Comparison of ENCODE assay signal across 12 mouse cellular contexts in genomic region chr1:167290263-167290592, GRCm38 (mm10). TPM values are rescaled to one million over a fixed set of nuclear protein-coding genes. Genes with fewer than 3 reads are reported as not detected.
A peak's percentile ranks its signal among the peaks of the same experiment; 100 is the strongest.
DNase-seq lines count a peak whose midpoint lies in the region; ATAC-seq lines count a peak whose summit lies in the region.
"Had no signal": no experiment of that assay in that cellular context is flagged by ENCODE, and none has a peak within 500 bp of the region (broad histone marks: within the 10 kb centered on the region; RNA-seq: fewer than 3 reads in every experiment).

No protein-coding gene starts in this region.

- peak overlapping the region; percentile 61; the same call in 1 of the 2 replicates for H3K4me2 ChIP-seq in liver, embryonic 12.5 days
- no peak overlapping the region for H3K4me2 ChIP-seq in liver, embryonic 11.5 days
- H3K4me2 ChIP-seq in embryonic facial prominence, embryonic 14.5 days (ENCODE audit: low read depth, low read length) = peak overlapping the region; percentile 0; the same call in 1 of the 2 replicates
- H3K4me2 ChIP-seq in limb, embryonic 11.5 days (ENCODE audit: low read depth, severe bottlenecking) = peak overlapping the region; percentile 7; the same call in 1 of the 2 replicates
- peak overlapping the region; percentile 16; the same call in 1 of the 2 replicates for H3K4me2 ChIP-seq in stomach, embryonic 15.5 days
- H3K4me2 ChIP-seq: lung, embryonic 15.5 days had no signal

- H3K27ac ChIP-seq in liver, embryonic 12.5 days = 0 out of 2 replicates have a peak overlapping the region, but pooled peaks have one; percentile 90
- H3K27ac ChIP-seq in liver, embryonic 11.5 days (ENCODE audit: low read depth, low read length) = no peak overlapping the region
- H3K27ac ChIP-seq in embryonic facial prominence, embryonic 14.5 days (replicated peaks; ENCODE audit: low read depth, low read length) = no peak overlapping the region
- H3K27ac ChIP-seq in limb, embryonic 11.5 days (replicated peaks; ENCODE audit: low read depth, low read length) = no peak overlapping the region
- no peak overlapping the region for H3K27ac ChIP-seq in stomach, embryonic 15.5 days
- H3K27ac ChIP-seq: lung, embryonic 15.5 days had no signal

- no peaks in the 10 kb centered on the region for H3K36me3 ChIP-seq in liver, embryonic 12.5 days
- no peaks in the 10 kb centered on the region for H3K36me3 ChIP-seq in liver, embryonic 11.5 days (ENCODE audit: control insufficient read depth, insufficient read depth, low read length)
- no peaks in the 10 kb centered on the region for H3K36me3 ChIP-seq in embryonic facial prominence, embryonic 14.5 days (ENCODE audit: control insufficient read depth, insufficient read depth, low read length)
- no peaks in the 10 kb centered on the region for H3K36me3 ChIP-seq in limb, embryonic 11.5 days (ENCODE audit: control insufficient read depth, insufficient read depth, low read length)
- no peaks in the 10 kb centered on the region for H3K36me3 ChIP-seq in stomach, embryonic 15.5 days
- H3K36me3 ChIP-seq: lung, embryonic 15.5 days had no signal

- WGBS in liver, embryonic 12.5 days (ENCODE audit: insufficient replicate concordance) = 36% methylated on average over 6 of the region's 6 CpGs
- WGBS in liver, embryonic 11.5 days = 34% methylated on average over 6 of the region's 6 CpGs
- 28% methylated on average over 6 of the region's 6 CpGs for WGBS in embryonic facial prominence, embryonic 14.5 days
- 27% methylated on average over 6 of the region's 6 CpGs for WGBS in limb, embryonic 11.5 days
- 28% methylated on average over 6 of the region's 6 CpGs for WGBS in stomach, embryonic 15.5 days

- peaks cover 28% of the 10 kb centered on the region for H3K27me3 ChIP-seq in liver, embryonic 12.5 days (replicated peaks)
- 0 out of 2 replicates have a peak, but pooled peaks cover 7% of the 10 kb centered on the region for H3K27me3 ChIP-seq in liver, embryonic 11.5 days (replicated peaks; ENCODE audit: control insufficient read depth, insufficient read depth, low read length)
- H3K27me3 ChIP-seq in embryonic facial prominence, embryonic 14.5 days (replicated peaks; ENCODE audit: control insufficient read depth, insufficient read depth, low read length) = peaks cover 8% of the 10 kb centered on the region; the same call in 1 of the 2 replicates
- no peaks in the 10 kb centered on the region for H3K27me3 ChIP-seq in limb, embryonic 11.5 days (ENCODE audit: control insufficient read depth, insufficient read depth, low read length)
- H3K27me3 ChIP-seq in stomach, embryonic 15.5 days (replicated peaks) = no peaks in the 10 kb centered on the region
- H3K27me3 ChIP-seq: megakaryocyte, embryonic 14.5 days had no signal

- H3K9ac ChIP-seq in liver, embryonic 12.5 days = no peak overlapping the region
- no peak overlapping the region for H3K9ac ChIP-seq in liver, embryonic 11.5 days (ENCODE audit: low read depth, low read length)
- H3K9ac ChIP-seq in embryonic facial prominence, embryonic 14.5 days (ENCODE audit: low read depth, low read length) = no peak overlapping the region
- H3K9ac ChIP-seq in limb, embryonic 11.5 days (ENCODE audit: low read length) = no peak overlapping the region
- no peak overlapping the region for H3K9ac ChIP-seq in stomach, embryonic 15.5 days
- H3K9ac ChIP-seq: lung, embryonic 15.5 days had no signal

- H3K9me3 ChIP-seq in liver, embryonic 12.5 days (replicated peaks) = no peaks in the 10 kb centered on the region
- H3K9me3 ChIP-seq in liver, embryonic 11.5 days (ENCODE audit: control insufficient read depth, low read length) = no peaks in the 10 kb centered on the region
- H3K9me3 ChIP-seq in embryonic facial prominence, embryonic 14.5 days (ENCODE audit: control insufficient read depth, low read length) = no peaks in the 10 kb centered on the region
- H3K9me3 ChIP-seq in limb, embryonic 11.5 days (ENCODE audit: control insufficient read depth, low read length) = no peaks in the 10 kb centered on the region
- no peaks in the 10 kb centered on the region for H3K9me3 ChIP-seq in stomach, embryonic 15.5 days
- H3K9me3 ChIP-seq: lung, embryonic 15.5 days; megakaryocyte, embryonic 14.5 days had no signal

- DNase-seq in liver, embryonic 11.5 days (ENCODE audit: low spot score) = no peak
- no peak for DNase-seq in embryonic facial prominence, embryonic 14.5 days (ENCODE audit: low spot score)
- no peak for DNase-seq in limb, embryonic 11.5 days (ENCODE audit: low spot score)
- no peak for DNase-seq in testis, postnatal 14 days (ENCODE audit: low spot score)
- no peak for DNase-seq in gastrocnemius, postnatal 4 days (ENCODE audit: low spot score in 2 of 2)
- DNase-seq: cerebellum, adult 2 months; kidney, adult 18-20 months; right cerebral cortex, postnatal 4 days had no signal

- no peak overlapping the region for H3K4me3 ChIP-seq in liver, embryonic 12.5 days
- no peak overlapping the region for H3K4me3 ChIP-seq in liver, embryonic 11.5 days (ENCODE audit: low read depth, low read length)
- no peak overlapping the region for H3K4me3 ChIP-seq in embryonic facial prominence, embryonic 14.5 days (ENCODE audit: low read depth, low read length)
- no peak overlapping the region for H3K4me3 ChIP-seq in limb, embryonic 11.5 days (ENCODE audit: low read depth, low read length)
- H3K4me3 ChIP-seq in stomach, embryonic 15.5 days (replicated peaks) = no peak overlapping the region
- H3K4me3 ChIP-seq: lung, embryonic 15.5 days had no signal

- ATAC-seq in liver, embryonic 12.5 days = no peak
- no peak for ATAC-seq in liver, embryonic 11.5 days (replicated peaks; ENCODE audit: low FRiP score)
- no peak for ATAC-seq in embryonic facial prominence, embryonic 14.5 days (ENCODE audit: low read depth)
- no peak for ATAC-seq in limb, embryonic 11.5 days (ENCODE audit: insufficient number of reproducible peaks, low FRiP score, low TSS enrichment, low read depth)
- peak; percentile 24; the same call in 1 of the 2 replicates for ATAC-seq in stomach, embryonic 15.5 days (ENCODE audit: insufficient read depth, low FRiP score, low read depth)

- H3K4me1 ChIP-seq in liver, embryonic 12.5 days = peaks cover 54% of the 10 kb centered on the region
- peaks cover 32% of the 10 kb centered on the region for H3K4me1 ChIP-seq in liver, embryonic 11.5 days (replicated peaks; ENCODE audit: control insufficient read depth, insufficient read depth, low read length)
- 0 out of 2 replicates have a peak, but pooled peaks cover 2% of the 10 kb centered on the region for H3K4me1 ChIP-seq in embryonic facial prominence, embryonic 14.5 days (ENCODE audit: control insufficient read depth, insufficient read depth, low read length)
- peaks cover 13% of the 10 kb centered on the region for H3K4me1 ChIP-seq in limb, embryonic 11.5 days (ENCODE audit: control insufficient read depth, insufficient read depth, low read length)
- peaks cover 17% of the 10 kb centered on the region for H3K4me1 ChIP-seq in stomach, embryonic 15.5 days

RNA-seq across cellular contexts. Expression of gene Uck2, which starts 5.1 kb away (rescaled TPM):
- 102 and 103 TPM in 2 replicates for polyA plus RNA-seq in liver, embryonic 12.5 days (2016; fragmentation: Nextera tagmentation; extraction: Ambion mirVana)
- 144 and 156 TPM in 2 replicates for polyA plus RNA-seq in liver, embryonic 11.5 days (2014; fragmentation: Nextera tagmentation; extraction: Ambion mirVana)
- polyA plus RNA-seq in embryonic facial prominence, embryonic 14.5 days (2014; fragmentation: Nextera tagmentation; extraction: Ambion mirVana) = 54.8 and 56.2 TPM in 2 replicates
- polyA plus RNA-seq in limb, embryonic 11.5 days (2014; fragmentation: Nextera tagmentation; extraction: Ambion mirVana) = 138 and 143 TPM in 2 replicates
- 73.3 and 79.9 TPM in 2 replicates for polyA plus RNA-seq in stomach, embryonic 15.5 days (2015; fragmentation: Nextera tagmentation; extraction: Ambion mirVana)
- 10 to 100 TPM; 26.9 to 29.9 TPM for total RNA-seq in gastrocnemius, postnatal 4 days (2021)

RNA-seq across cellular contexts. Expression of gene Tmco1, which starts 17.9 kb away (rescaled TPM):
- polyA plus RNA-seq in liver, embryonic 12.5 days (2016; fragmentation: Nextera tagmentation; extraction: Ambion mirVana) = 70.7 and 74.2 TPM in 2 replicates
- polyA plus RNA-seq in liver, embryonic 11.5 days (2014; fragmentation: Nextera tagmentation; extraction: Ambion mirVana) = 104 and 116 TPM in 2 replicates
- polyA plus RNA-seq in embryonic facial prominence, embryonic 14.5 days (2014; fragmentation: Nextera tagmentation; extraction: Ambion mirVana) = 80.6 and 90.0 TPM in 2 replicates
- 77.0 and 81.5 TPM in 2 replicates for polyA plus RNA-seq in limb, embryonic 11.5 days (2014; fragmentation: Nextera tagmentation; extraction: Ambion mirVana)
- 86.2 and 94.3 TPM in 2 replicates for polyA plus RNA-seq in stomach, embryonic 15.5 days (2015; fragmentation: Nextera tagmentation; extraction: Ambion mirVana)
- total RNA-seq in gastrocnemius, postnatal 4 days (2021) = 10 to 100 TPM; 45.2 to 50.6 TPM

RNA-seq across cellular contexts. Expression of gene Aldh9a1, which starts 59.6 kb away (rescaled TPM):
- 94.4 and 99.5 TPM in 2 replicates for polyA plus RNA-seq in liver, embryonic 12.5 days (2016; fragmentation: Nextera tagmentation; extraction: Ambion mirVana)
- 112 and 129 TPM in 2 replicates for polyA plus RNA-seq in liver, embryonic 11.5 days (2014; fragmentation: Nextera tagmentation; extraction: Ambion mirVana)
- 40.7 and 48.6 TPM in 2 replicates for polyA plus RNA-seq in embryonic facial prominence, embryonic 14.5 days (2014; fragmentation: Nextera tagmentation; extraction: Ambion mirVana)
- polyA plus RNA-seq in limb, embryonic 11.5 days (2014; fragmentation: Nextera tagmentation; extraction: Ambion mirVana) = 36.5 and 40.2 TPM in 2 replicates
- polyA plus RNA-seq in stomach, embryonic 15.5 days (2015; fragmentation: Nextera tagmentation; extraction: Ambion mirVana) = 77.1 and 92.8 TPM in 2 replicates
- 10 to 100 TPM; 11.0 to 16.8 TPM for total RNA-seq in gastrocnemius, postnatal 4 days (2021)
